Mouse (Mus musculus): ENCODE data around the gene Mapk8ip3.

DNA sequence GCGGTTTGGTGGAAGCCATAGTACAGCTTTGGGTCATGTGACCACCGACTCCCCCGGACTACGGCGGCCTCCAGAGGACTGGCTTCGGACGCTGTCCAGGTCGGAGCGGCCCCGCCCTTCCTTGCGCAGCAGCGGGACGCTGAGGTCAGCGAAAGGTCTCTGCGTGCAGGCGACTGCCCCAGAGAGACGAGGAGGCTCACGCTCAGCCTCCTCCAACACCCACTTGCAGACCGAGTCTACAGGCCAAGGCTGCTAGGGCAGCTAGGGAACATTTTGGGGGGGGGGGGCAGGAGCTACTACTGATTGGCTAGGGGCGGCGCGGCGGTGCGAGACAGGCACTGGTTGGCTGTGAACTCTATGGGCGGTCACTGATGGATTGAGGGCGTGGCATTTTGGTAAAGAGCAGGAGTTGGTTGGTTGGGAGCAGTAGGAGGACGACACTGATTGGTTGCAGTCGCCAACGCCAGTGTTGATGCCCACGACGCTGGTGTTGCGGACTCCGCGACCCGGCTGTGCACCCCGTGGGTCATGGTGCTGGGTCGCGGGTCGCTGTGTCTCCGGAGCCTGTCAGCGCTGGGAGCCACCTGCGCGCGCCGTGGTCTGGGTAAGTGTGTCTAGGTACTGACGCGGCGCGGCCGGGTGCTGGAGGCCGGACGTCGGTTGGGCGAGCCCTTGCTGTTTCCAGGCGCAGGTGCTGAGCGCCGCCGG lies 86.6 kb downstream of the Mapk8ip3 start, which contains the start of gene Fahd1:
- TF ChIP-seq CTCF (IDR thresholded peaks at IDR 0.05; ENCODE audit: low read depth, low read length) (no peak), POLR2A (IDR thresholded peaks at IDR 0.05; ENCODE audit: insufficient read depth, low read length) (peak; percentile 39)
